Comparison of ENCODE assay signal across 20 mouse cellular contexts in genomic region chr8:82914543-82914942, GRCm38 (mm10). TPM values are rescaled to one million over a fixed set of nuclear protein-coding genes. Genes with fewer than 3 reads are reported as not detected.
DNase-seq lines count a peak whose midpoint lies in the region; ATAC-seq and TF ChIP-seq lines count a peak whose summit lies in the region.
"Had no signal": no experiment of that assay in that cellular context is flagged by ENCODE, and none has a peak within 500 bp of the region (broad histone marks: within the 10 kb centered on the region; RNA-seq: fewer than 3 reads in every experiment).

No protein-coding gene starts in this region.

- 63% methylated on average over 3 of the region's 3 CpGs for WGBS in kidney, postnatal 0 days
- 78% methylated on average over 3 of the region's 3 CpGs for WGBS in macrophage (ENCODE audit: missing documents)
- WGBS in intestine, embryonic 15.5 days, result 85% methylated on average over 3 of the region's 3 CpGs
- 86% methylated on average over 3 of the region's 3 CpGs for WGBS in intestine, embryonic 16.5 days

- H3K4me3 ChIP-seq in kidney, postnatal 0 days (replicated peaks; ENCODE audit: low read depth, low read length), result no peak overlapping the region
- H3K4me3 ChIP-seq in macrophage (ENCODE audit: inconsistent target), result no peak overlapping the region
- H3K4me3 ChIP-seq in intestine, embryonic 15.5 days (replicated peaks), result no peak overlapping the region
- H3K4me3 ChIP-seq in intestine, embryonic 16.5 days (ENCODE audit: low read length), result no peak overlapping the region
- H3K4me3 ChIP-seq: heart, embryonic 13.5 days; left cerebral cortex, adult 2 months; limb, embryonic 15.5 days; midbrain, embryonic 10.5 days had no signal

- H3K4me2 ChIP-seq in kidney, postnatal 0 days (ENCODE audit: low read length), result no peak overlapping the region
- no peak overlapping the region for H3K4me2 ChIP-seq in intestine, embryonic 15.5 days (replicated peaks)
- no peak overlapping the region for H3K4me2 ChIP-seq in intestine, embryonic 16.5 days (ENCODE audit: low read depth, low read length)
- H3K4me2 ChIP-seq: heart, embryonic 13.5 days; limb, embryonic 15.5 days; lung, embryonic 14.5 days had no signal

- H3K9ac ChIP-seq in kidney, postnatal 0 days (ENCODE audit: low read depth, low read length), result no peak overlapping the region
- H3K9ac ChIP-seq in intestine, embryonic 15.5 days, result no peak overlapping the region
- H3K9ac ChIP-seq in intestine, embryonic 16.5 days (ENCODE audit: low read depth, low read length), result no peak overlapping the region
- H3K9ac ChIP-seq: heart, embryonic 13.5 days; limb, embryonic 15.5 days; liver, embryonic 14.5 days; lung, embryonic 14.5 days had no signal

- no peaks in the 10 kb centered on the region for H3K9me3 ChIP-seq in kidney, postnatal 0 days (replicated peaks; ENCODE audit: low read length)
- no peaks in the 10 kb centered on the region for H3K9me3 ChIP-seq in intestine, embryonic 15.5 days
- H3K9me3 ChIP-seq in intestine, embryonic 16.5 days (ENCODE audit: control insufficient read depth, low read length), result no peaks in the 10 kb centered on the region
- H3K9me3 ChIP-seq: heart, embryonic 13.5 days; limb, embryonic 15.5 days; midbrain, embryonic 10.5 days had no signal

- H3K36me3 ChIP-seq in kidney, postnatal 0 days (ENCODE audit: insufficient read depth, low read length), result no peaks in the 10 kb centered on the region
- H3K36me3 ChIP-seq in macrophage (ENCODE audit: inconsistent target), result no peaks in the 10 kb centered on the region
- H3K36me3 ChIP-seq in intestine, embryonic 15.5 days, result no peaks in the 10 kb centered on the region
- no peaks in the 10 kb centered on the region for H3K36me3 ChIP-seq in intestine, embryonic 16.5 days (ENCODE audit: control insufficient read depth, insufficient read depth, low read length)
- H3K36me3 ChIP-seq: heart, embryonic 13.5 days; limb, embryonic 15.5 days; midbrain, embryonic 10.5 days had no signal

- TF ChIP-seq CTCF in kidney, postnatal 0 days (IDR thresholded peaks at IDR 0.05; ENCODE audit: low read depth), result no peak

- peak; percentile 83 for DNase-seq in kidney, postnatal 0 days (ENCODE audit: low spot score)
- no peak for DNase-seq in kidney, postnatal 36 days
- DNase-seq in MN1 (ENCODE audit: low spot score), result peak; percentile 40
- DNase-seq in testis, postnatal 10 days (ENCODE audit: low spot score), result no peak
- DNase-seq: adrenal gland, adult 2 months; cerebellum, adult 11-12 months; cerebellum, postnatal 10 days; heart, postnatal 14 days; kidney, adult 18-20 months; lung, embryonic 14.5 days; thymus, adult 2 months had no signal

- H3K27ac ChIP-seq in kidney, postnatal 0 days, result no peak overlapping the region
- H3K27ac ChIP-seq in macrophage, result peak overlapping the region; percentile 12; the same call in 1 of the 2 replicates
- no peak overlapping the region for H3K27ac ChIP-seq in intestine, embryonic 15.5 days
- H3K27ac ChIP-seq in intestine, embryonic 16.5 days (ENCODE audit: low read length), result no peak overlapping the region
- H3K27ac ChIP-seq: heart, embryonic 13.5 days; hindbrain, postnatal 0 days; left cerebral cortex, adult 2 months; limb, embryonic 15.5 days; liver, embryonic 14.5 days; midbrain, embryonic 10.5 days had no signal

- no peaks in the 10 kb centered on the region for H3K27me3 ChIP-seq in kidney, postnatal 0 days (ENCODE audit: insufficient read depth, low read length)
- no peaks in the 10 kb centered on the region for H3K27me3 ChIP-seq in intestine, embryonic 15.5 days (replicated peaks)
- no peaks in the 10 kb centered on the region for H3K27me3 ChIP-seq in intestine, embryonic 16.5 days (replicated peaks; ENCODE audit: control insufficient read depth, insufficient read depth, low read length)
- H3K27me3 ChIP-seq: heart, embryonic 13.5 days; limb, embryonic 15.5 days had no signal

- ATAC-seq in kidney, postnatal 0 days (replicated peaks; ENCODE audit: low FRiP score, low read depth), result peak; percentile 73; the same call in 1 of the 2 replicates
- ATAC-seq in intestine, embryonic 15.5 days, result no peak
- ATAC-seq in intestine, embryonic 16.5 days, result no peak
- ATAC-seq: hindbrain, postnatal 0 days had no signal

- H3K79me2 ChIP-seq in macrophage (ENCODE audit: inconsistent target), result peaks cover 21% of the 10 kb centered on the region; the same call in 1 of the 2 replicates

- H3K4me1 ChIP-seq in kidney, postnatal 0 days (replicated peaks; ENCODE audit: insufficient read depth, low read length), result no peaks in the 10 kb centered on the region
- H3K4me1 ChIP-seq in intestine, embryonic 15.5 days (replicated peaks), result no peaks in the 10 kb centered on the region
- H3K4me1 ChIP-seq in intestine, embryonic 16.5 days (ENCODE audit: control insufficient read depth, insufficient read depth, low read length), result no peaks in the 10 kb centered on the region

RNA-seq across cellular contexts. Expression of gene Rnf150, which starts 51.4 kb away (rescaled TPM):
- polyA plus RNA-seq in kidney, postnatal 0 days (2015; fragmentation: Nextera tagmentation; extraction: Ambion mirVana), result 1.3 and 1.5 TPM in 2 replicates
- 100 to 1,000 TPM in 10 of 26 experiments, 10 to 100 TPM in 15, 1 to 10 TPM in 1; 3.3 to 256 (median 56.5) TPM for total RNA-seq in macrophage (2018; cell fraction: chromatin; rRNA removed)
- 10 to 100 TPM in 22 of 26 experiments, 1 to 10 TPM in 4; 8.3 to 72.7 (median 27.6) TPM for total RNA-seq in macrophage (2018; cell fraction: cytosol; rRNA removed)
- 100 to 1,000 TPM in 8 of 26 experiments, 10 to 100 TPM in 16, 1 to 10 TPM in 2; 9.0 to 221 (median 42.9) TPM for total RNA-seq in macrophage (2018; cell fraction: nucleus; rRNA removed)
- polyA plus RNA-seq in macrophage (2018), result 23.6 to 35.2 TPM (median 25.7 TPM) in 3 replicates
- 1.0 and 1.2 TPM in 2 replicates for polyA plus RNA-seq in intestine, embryonic 15.5 days (2015; fragmentation: Nextera tagmentation; extraction: Ambion mirVana)
- polyA plus RNA-seq in intestine, embryonic 16.5 days (2015; fragmentation: Nextera tagmentation; extraction: Ambion mirVana), result 0.71 and 0.77 TPM in 2 replicates

Comparison
In these comparisons a context has a peak if more than half of its experiments do, and no peak if none do; other contexts are left out.
1. DNase-seq: peak in kidney, postnatal 0 days (single experiment) and MN1 (single experiment); none in kidney, postnatal 36 days (0 of 2) and testis, postnatal 10 days (single experiment).